Mouse (Mus musculus) adrenal gland, postnatal 10 days (tissue): Measurements from ENCODE around the gene Polr1e. TPM values are rescaled to one million over a fixed set of nuclear protein-coding genes. Genes with fewer than 3 reads are reported as not detected.
"Not testable (repeated sequence)": the region's sequence is repeated elsewhere in the genome, so short reads cannot be mapped to it uniquely, and the experiment has no call there.

Experiments used
- DNase-seq: peaks from one replicate; pipeline ENCODE4 v3.0.0; 2021; ENCODE audit warnings: mixed read lengths
- total RNA-seq, 2 experiments: library from RNA; stranded (reverse); gene quantifications; 2 replicates each; pipeline ENCODE4 v1.2.3; 2021

The Polr1e gene
- total RNA-seq, 2 experiments from 2014 or later: 14.6 to 16.1 TPM

- DNase-seq: peak; percentile 14
Observed at GRCm38 (mm10) chr4:45054862-45055261, 36.5 kb downstream of the Polr1e start.

- peak; percentile 49 for DNase-seq
Observed at GRCm38 (mm10) chr4:45055451-45055850, 37.1 kb downstream of the Polr1e start.

GRCm38 (mm10) chr4:45063836-45064235 is 45.5 kb downstream of the Polr1e start:
- DNase-seq: not testable (repeated sequence)

- no peak for DNase-seq
Observed at GRCm38 (mm10) chr4:45064577-45064976, 46.2 kb downstream of the Polr1e start.

DNA sequence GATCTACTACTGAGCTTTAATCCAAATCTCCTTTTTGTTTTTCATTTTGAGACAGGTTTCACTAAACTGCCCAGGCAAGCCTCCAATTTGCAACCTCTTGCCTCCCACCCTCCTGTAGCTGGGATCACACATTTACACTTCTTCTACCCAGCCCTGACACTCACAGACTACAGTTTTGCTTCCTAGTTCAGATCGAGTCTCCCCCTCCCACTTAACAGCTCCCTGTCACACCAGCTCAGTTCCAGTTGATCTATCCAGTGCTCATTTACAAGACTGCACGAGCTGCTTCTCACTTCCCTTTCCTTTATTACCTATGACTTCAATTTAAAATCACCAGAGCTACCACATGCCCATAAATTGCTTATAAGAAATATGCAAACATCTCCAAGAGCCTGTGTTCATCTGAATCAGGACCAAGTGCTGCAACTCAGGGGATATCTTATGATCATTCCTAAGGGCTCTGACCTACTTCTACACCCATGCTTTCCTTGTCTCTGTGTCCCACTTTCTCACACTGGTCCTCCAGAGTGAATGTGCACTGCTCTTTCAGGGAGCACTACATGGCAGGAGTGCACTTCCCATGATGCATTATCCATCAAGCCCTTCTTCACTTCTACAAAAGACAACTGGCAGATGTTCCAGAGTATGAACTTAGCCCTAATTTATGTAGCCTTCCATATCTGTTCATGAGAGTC is 47.8 kb downstream of the Polr1e start:
- DNase-seq: no peak

GRCm38 (mm10) chr4:45067742-45068141 is 49.4 kb downstream of the Polr1e start:
- DNase-seq: no peak

GRCm38 (mm10) chr4:45072261-45072973 is 54.0 kb downstream of the Polr1e start:
- DNase-seq: no peak

GRCm38 (mm10) chr4:45073544-45073943 is 55.2 kb downstream of the Polr1e start:
- no peak for DNase-seq

DNA sequence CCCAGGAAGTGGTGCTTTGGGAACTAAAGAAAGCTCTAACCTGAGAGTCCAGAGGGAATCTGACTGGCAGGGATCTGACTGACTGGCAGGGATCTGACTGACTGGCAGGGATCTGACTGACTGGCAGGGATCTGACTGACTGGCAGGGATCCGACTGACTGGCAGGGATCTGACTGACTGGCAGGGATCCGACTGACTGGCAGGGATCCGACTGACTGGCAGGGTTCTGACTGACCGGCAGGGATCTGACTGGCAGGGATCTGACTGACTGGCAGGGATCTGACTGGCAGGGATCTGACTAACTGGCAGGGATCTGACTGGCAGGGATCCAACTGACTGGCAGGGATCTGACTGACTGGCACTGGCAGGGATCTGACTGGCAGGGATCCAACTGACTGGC is 62.7 kb downstream of the Polr1e start:
- not testable (repeated sequence) for DNase-seq

- DNase-seq: no peak
Observed at GRCm38 (mm10) chr4:45082951-45083350, 64.6 kb downstream of the Polr1e start.

GRCm38 (mm10) chr4:45083487-45083886 is 65.1 kb downstream of the Polr1e start:
- no peak for DNase-seq

DNA sequence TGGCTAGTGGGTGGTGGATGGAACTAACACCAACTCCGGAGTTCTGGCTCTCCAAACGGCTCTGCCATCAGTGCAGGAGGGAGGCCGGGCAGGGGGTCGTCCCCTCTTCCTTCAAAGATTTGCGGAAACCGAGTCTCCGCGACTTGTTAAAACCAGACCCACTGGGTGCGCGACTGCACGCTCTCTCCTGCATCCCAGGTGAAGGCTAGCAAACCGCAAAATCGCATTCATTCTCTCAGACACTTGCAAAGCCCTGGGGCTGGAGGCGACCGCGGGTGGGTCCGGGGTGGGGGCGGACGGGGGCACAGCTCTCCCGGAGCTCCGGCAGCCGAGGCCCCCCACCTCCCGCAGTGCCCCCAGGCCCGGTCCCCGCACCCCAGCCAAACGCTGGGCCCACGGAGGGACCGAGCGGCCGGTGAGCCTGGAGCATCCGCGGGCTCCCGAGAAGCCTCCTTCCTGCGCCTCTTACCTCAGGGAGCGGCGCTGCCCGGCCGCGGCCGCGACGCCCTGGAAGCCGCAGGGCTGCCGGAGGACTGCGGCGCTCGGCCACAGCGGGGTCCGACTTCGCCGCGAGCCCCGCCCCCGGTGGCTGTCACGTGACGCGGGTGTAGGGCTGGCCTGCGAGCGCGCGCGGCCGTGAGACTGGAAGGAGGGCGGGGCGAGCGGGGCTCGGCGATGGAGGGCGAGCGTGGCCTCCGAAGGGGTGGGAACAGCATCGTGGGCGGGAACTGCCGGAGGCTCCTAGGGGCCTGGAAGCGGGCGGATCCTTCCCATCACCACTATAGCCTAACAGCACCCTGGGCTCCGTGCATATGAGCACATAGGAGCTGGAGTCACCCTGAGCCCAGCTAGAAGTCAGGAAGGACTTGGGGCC is 65.9 kb downstream of the Polr1e start, which contains the start of gene Fbxo10:
Gene Fbxo10 (minus strand): TSS at position 584 of the 874 bp plus-strand sequence.
- peak; percentile 97 for DNase-seq

GRCm38 (mm10) chr4:45084895-45085290 is 66.5 kb downstream of the Polr1e start:
- DNase-seq: no peak

Other genes with a start within 250 kb of the Polr1e start
- gene Grhpr, start 37.2 kb upstream of the Polr1e start, total RNA-seq: 100 to 1,000 TPM; 145 to 194 TPM
- gene Zbtb5, start 6.2 kb upstream of the Polr1e start, total RNA-seq: 10 to 100 TPM; 11.5 to 17.6 TPM
- gene Fbxo10, start 66.0 kb downstream of the Polr1e start, total RNA-seq: 1 to 10 TPM; 8.9 to 9.6 TPM
- 100 to 1,000 TPM; 137 to 158 TPM for gene Tomm5, start 89.5 kb downstream of the Polr1e start, total RNA-seq
- 1 to 10 TPM; 6.3 to 7.3 TPM for gene Frmpd1, start 166.3 kb downstream of the Polr1e start, total RNA-seq